Comparison of ENCODE assay signal across 1 mouse cellular context in genomic region chr2:84870623-84871160, GRCm38 (mm10).
A peak's percentile ranks its signal among the peaks of the same experiment; 100 is the strongest.
TF ChIP-seq lines count a peak whose summit lies in the region.

No protein-coding gene starts in this region.

TF ChIP-seq in MEL, 35 proteins besides CTCF, POLR2A, EP300 and RAD21:
- TF ChIP-seq SMC3 (IDR thresholded peaks at IDR 0.05; ENCODE audit: low read depth, low read length) (peak; percentile 63), NELFE (IDR thresholded peaks at IDR 0.05; ENCODE audit: low read depth, low read length) (no peak)
TF ChIP-seq in MEL: peak in this region for 1.
